Mouse (Mus musculus): ENCODE data around the gene Wwox.

Wwox gene

DNA sequence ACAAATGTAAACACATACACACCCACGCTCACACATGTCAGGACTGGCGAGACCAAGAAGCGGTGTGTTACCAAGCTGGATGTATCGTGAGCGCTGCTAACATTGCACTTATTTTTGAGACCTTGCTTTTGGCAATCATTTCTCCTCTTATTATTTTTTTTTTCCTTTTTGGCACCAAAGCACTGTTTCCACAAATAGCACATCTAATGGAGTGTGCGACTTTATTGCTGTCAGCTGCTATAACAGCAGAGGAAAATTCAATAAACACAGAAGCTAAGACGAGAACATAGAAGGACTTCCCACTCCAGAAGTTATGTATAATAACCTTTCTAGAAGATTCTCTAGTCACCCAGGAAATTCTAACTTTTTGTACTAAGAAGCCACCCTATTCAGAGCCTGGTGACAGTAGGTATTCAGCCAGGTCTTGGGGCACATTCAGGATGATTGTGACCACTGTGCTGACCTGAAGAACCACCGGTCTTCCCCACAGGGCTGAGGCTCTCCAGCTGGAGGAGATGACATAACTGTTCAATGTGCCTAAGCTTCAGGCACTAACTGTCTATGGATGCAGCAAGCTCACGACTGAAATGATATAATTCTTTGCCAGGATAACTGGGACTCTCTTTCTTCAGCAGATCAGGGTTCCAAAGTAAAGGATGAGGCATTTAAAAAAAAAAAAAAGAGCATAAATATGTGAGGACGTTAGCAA is 586.1 kb downstream of the Wwox start:
- DNase-seq (ENCODE audit: low read depth) = no peak

DNA sequence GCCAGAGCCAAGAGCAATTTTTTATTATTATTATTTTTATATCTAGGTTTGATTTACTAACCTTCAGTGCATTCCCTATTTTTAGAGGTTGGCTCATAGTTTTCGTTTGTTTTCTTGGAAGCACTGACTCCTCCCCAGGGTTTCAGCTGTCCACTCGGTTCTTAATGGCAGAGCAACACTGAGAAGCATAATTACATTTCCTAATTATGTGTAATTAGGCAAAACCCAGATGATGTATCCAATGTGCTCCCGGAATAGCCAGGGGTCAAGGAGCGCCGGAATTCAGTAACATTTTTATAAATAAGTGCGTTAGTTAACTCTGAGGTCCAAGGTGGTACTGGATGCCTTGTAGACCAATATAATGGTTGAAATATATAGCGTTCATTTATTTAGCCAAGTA is 586.7 kb downstream of the Wwox start:
- no peak for DNase-seq (ENCODE audit: low read depth)

DNA sequence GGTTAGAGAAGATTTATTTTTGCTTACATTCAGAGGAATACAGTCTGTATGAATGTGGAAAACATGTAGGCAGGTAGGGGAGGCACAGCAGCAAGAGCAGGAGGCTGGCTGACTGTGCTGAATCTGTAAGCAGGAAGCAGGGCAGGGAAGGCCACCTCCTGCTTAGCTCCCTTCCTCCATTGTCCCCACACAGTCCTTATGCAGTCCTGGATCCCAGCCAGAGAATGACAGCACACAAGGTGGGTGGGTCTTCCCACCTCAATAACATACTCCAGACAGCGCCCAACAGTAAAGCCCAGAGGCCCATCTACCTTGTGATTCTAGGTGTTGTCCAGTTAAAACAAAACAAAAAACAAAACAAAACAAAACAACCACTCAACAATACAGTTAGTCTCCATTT is 593.7 kb downstream of the Wwox start:
- DNase-seq (ENCODE audit: low read depth) = no peak

DNA sequence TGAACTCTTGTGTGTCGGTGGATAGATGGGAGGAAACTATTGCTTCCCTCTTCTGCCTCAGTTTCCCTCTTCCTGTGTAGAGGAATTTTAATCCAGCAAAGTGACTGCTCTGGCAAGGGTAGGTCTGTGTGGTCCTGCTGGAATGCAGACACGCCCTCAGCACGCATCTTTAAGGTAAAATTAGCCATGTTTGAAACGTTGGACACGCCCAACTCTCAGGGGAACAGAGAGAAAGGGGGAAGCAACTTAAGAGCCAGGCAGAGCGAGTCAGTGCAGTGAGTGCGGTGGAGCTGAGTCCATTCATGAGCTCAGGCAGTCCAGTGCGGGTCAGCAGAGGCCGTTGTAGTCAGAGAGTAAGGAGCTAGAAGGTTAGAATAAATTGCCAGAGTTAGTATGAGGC is 596.6 kb downstream of the Wwox start:
- no peak for DNase-seq (ENCODE audit: low read depth)

DNA sequence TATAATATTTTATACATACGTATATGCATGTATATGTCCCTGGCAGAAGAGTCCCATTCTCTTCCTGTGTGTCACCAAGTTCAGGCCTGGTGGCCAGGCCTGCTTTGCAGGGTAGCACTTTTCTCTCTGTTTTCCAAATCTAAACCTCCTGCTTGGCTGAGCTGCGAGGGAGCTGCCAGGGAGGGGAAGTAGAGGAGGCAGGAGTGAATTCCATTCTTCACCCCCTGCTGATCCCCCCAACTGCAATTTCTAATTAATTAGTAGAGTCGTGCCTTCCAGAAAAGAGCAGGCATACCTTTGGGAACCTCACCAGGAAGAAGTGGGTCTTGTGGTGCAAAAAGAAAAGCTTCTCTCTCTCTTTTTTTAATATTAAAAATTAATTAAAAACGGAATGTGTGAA is 599.0 kb downstream of the Wwox start:
- DNase-seq (ENCODE audit: low read depth) = no peak

DNA sequence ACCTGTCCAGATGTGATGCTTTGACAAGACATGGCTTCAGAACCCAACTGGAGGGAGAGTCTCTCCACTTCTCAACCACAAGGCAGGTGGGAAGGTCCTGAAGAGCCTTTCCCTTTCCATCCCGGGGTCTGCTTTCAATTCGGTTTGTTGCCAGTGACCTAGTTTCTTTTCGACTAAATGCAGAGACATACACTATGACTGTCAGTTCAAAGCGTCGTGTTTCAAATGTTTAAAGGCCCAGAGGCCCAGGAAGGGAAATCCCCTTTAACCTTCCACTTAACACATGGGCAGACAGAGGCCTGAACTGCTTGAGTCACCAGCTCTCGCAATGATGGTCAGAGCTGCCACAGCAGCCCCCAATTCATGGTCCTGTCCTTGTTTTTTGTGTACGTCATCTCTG is 606.3 kb downstream of the Wwox start:
- DNase-seq (ENCODE audit: low read depth) = no peak

DNA sequence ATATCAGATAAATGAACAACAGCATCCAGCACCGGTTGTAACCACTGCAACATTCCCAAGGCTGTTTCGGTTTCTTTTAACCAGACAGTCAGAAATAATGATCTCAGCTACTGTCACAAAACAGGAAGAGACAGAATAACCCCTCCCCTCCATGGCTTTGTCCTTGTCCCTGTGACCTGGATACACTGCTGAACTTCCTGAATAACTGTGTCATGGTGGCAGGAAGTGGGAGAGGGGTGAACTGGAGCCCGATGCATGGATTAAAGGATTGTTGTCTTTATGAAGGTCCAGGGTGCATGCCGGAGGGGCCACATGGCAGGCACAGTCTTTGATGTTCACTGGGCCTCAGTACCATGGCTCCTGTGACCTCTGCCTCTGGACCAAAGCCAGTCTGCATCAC is 607.0 kb downstream of the Wwox start:
- DNase-seq (ENCODE audit: low read depth) = no peak

DNA sequence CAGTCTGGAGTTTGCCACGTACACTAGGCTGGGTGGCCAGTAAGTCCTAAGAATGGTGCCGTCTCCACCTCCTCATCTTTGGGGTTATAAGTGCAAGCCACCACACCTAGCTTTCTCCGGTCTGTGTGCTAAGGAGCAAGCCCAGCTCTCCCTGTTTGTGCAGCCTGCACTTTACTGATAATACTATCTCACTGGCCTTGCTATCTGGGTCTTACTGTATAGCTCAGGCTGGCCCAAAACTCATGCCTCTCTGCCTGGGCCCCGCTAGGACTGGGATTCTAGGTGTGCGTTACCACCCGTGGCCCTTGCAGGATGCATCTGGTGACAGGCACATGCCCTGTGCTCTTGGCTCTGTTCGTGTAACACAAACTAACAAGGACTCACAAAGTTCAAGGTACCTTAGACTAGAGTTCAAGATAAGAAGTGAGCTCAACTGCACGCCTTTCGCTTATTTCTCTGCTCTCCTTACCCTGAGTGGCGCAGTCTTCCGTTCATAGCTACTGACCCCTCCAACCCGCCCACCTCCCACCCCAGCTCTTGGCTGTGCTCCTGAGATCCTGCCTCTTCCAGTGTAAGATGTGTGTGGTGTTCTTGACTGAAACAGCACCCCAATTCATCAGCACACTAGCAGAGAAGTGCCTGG is 618.9 kb downstream of the Wwox start:
- DNase-seq (ENCODE audit: low read depth) = no peak

DNA sequence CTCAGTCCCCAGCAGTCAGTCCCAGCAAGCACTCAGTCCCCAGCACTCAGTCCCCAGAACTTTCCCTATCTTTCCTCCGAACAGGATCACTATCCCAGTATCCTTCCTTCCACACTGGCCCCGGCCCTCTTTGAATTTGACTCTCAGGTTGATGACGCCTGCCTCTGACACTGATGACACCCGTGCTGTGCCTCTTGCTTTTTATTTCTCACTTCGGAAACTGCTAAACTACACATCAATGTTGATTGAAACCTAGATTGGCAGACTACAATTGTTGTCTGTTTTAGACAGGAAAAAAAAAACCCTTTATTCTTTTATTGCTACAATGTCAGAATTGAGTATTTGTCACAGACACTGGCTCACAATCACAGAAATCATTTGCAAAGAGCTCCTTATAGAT is 624.2 kb downstream of the Wwox start:
- no peak for DNase-seq (ENCODE audit: low read depth)

DNA sequence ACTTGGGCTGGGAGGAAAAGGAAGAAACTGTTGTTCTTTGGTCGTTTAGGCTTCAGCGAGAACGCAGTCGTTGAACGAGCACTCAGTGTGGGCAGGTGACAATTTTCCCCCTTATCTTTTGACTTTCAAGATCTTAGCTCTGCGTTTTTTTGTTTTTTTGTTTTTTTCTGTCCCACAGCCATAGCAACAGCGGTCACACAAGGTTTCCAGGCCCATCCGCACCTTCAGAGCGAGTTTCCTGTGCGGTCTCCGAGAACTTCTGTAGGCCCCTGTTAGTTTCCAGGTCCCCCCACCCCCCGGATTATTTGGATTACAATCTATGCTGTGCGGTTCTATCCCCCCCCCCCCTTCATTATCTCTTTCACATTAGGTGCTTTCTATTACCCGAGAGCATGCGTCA is 625.2 kb downstream of the Wwox start:
- no peak for DNase-seq (ENCODE audit: low read depth)

DNA sequence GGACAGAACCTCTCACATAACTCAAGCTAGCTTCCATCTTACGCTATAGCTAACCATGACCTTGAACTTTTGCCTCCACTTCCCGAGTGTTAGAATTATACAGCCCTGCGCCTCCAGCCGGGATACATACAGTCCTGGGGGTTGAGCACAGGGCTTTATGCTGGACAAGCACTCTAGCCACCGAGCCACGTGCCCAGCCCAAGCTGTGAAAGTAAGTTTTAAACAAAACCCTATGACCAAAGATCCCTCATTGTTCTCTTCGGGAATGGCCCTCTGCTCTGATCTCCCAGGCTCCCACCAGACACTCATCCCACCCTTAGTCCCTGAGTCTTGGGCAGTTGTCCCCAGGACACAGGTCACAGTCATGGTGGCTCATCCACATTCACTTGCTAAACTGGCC is 625.9 kb downstream of the Wwox start:
- no peak for DNase-seq (ENCODE audit: low read depth)

DNA sequence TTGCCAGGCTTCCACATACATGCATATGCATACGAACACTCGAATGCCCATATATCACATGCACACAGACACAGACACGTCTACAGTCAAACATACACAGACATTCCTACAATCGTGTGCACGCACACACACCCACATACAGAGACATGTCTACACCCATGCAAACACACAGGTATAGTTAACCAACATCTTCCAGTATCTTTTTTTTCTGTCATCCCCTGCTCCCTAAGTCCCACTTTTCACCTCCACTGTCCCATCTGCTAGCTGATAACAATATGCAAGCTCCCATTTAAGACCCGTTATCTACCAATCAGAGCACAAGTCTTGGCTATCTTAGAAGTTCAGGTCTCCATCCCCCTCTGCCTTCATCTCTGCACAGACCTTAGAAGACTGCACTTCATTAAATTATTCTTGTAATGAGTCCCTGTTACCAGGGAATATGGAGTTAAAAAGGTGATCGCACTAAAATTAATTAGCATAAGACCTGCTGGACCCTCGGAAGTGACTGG is 627.1 kb downstream of the Wwox start:
- DNase-seq (ENCODE audit: low read depth) = no peak

DNA sequence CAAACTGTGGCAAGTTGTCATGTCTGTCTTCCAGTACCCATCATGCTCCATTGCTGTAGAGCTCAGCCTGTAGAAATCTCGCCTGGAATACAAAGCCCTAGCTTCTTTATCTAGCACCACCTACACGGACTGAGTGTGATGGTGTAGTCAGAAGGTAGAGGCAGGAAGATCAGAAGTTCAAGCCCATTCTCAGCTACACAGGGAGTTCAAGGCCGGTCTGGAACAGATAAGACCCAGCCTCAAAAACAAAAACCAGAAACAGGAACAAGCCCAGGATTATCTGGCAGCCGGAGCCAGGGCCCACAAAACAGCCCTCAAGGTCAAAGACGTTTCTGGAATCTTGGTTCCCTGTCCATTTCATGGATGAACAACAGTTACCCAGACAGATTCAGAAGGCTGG is 629.3 kb downstream of the Wwox start:
- no peak for DNase-seq (ENCODE audit: low read depth)

DNA sequence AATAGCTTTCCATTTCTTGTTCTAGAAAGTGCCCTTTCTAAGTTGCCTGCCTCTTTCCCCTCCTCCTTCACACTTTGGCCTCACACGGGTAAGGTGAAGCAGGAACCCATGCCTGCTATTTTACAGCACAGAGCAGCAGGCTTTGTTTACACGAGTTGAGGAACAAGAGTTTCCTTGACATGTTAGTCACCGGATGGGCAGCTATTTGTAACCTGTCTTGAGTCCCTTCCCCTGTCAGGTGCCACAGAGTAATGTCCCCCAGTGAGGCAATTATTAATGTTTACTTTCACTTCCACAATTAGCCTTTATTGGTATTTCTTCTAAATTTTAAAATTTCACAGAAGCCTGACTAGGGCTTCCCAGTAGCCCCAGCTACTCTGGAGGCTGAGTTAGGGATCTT is 630.8 kb downstream of the Wwox start:
- no peak for DNase-seq (ENCODE audit: low read depth)

DNA sequence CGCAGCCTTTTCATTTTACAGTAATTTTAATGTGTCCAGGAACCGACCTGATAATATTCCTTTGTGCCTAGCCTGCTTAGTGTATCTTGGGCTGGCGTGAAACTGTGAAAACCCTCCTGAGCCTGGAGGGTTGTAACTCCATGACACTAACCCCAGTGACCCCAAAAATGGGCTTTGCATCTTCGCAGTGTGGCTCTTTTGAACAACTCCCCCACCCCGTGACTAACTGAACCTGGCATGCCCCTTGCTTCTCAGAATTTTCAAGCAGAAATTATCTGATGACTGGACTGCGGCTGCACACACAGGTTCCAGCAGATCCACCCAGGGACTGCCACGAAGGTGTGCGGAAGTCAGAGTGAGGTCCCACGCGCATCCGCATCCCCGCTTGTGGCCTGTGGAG is 631.8 kb downstream of the Wwox start:
- DNase-seq (ENCODE audit: low read depth) = no peak

DNA sequence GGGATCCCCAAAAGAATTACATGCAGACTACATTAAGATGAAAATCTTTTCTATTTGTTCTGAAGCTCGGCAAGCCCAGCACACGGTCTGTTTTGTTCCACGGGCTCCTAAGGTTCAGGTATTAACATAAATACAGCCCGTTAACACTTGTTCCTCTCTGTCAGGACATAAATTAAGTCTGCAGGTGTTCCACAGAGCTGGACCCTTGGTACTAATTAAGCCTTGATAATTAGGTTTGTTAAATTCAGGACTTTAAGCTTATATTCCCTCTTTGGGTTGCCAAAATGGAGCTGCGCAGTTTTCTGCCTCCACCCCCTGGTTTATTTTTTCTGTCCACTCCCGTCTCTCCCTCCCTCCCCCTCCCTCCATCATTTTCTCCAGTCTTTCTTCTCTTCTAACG is 638.8 kb downstream of the Wwox start:
- DNase-seq (ENCODE audit: low read depth) = no peak

DNA sequence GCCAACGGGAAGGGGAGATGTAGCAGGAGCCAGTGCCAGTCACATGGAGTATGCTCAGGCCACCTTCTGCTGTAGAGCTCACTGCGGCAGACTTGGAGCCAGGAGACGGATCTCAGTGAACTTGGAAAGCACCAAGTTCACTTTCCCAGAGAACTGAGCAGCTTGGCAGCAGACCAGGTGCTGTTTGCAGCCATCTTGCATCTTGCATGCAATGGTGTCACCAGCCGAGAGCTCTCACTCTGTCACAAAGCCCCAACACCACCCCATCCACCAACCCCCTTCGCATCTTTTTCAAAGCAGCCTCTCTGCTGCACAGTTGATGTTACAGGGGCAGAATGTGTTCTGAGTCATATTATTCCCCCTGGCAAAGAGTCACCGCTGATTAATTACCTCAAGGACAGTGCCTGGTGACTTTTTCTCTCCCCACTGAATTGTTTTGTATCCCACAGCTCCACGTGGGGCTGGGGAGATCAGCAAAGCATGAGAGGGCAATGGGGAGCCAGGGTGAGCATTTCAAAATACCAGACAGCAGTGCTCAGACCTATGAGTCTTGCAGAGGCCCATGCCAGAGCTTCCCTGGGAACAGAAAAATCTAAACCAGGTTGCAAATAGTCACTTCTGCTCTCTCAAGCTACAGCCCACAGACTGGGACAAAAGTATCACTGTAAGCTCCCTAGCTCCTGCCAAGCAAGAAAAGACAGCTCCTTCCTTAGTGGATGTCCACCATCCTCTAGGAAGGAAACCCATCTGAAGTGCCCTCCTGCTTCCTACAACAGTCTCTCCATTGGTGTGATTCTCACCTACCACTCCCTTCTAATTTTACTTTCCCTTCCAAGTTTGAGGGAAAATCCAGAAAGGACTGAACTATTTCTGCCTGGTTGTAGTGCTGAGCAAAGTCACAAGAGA is 642.1 kb downstream of the Wwox start:
- DNase-seq (ENCODE audit: low read depth) = peak; percentile 79

DNA sequence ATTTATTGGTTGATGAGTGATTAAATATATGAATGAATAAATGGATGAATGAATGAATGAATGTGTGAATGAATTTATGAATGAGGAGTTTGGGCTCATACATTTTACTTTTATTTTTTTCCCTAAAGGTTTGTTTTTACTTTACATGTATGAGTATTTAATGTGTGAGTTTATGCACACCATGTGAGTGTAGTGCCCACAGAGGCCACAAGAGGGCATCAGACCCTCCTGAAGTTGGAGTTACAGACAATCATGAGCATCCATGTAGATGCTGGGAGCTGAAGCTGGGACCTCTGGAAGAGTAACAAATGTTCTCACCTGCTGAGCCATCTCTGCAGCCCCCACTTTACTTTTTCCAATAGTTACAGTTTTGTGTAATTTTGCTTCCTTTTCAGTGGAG is 648.7 kb downstream of the Wwox start:
- DNase-seq (ENCODE audit: low read depth) = no peak

DNA sequence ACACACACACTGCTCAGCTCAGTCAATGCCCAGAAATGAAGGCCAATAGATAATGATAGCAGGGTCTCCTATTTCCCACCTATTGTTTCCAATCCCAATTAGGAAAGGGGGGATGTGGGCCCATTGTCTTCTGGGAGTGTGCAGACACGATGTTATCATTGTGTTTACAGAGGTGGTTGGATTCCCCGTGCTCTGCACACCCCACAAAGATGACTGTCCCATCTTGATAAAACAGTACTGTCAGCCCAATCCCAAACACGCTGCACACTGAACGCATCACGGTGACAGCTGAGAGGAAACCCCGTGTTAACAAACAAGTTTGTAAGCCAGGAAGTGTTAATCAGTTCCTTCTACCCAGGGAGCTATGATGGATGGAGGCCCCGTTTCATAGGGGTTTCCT is 650.3 kb downstream of the Wwox start:
- DNase-seq (ENCODE audit: low read depth) = no peak

DNA sequence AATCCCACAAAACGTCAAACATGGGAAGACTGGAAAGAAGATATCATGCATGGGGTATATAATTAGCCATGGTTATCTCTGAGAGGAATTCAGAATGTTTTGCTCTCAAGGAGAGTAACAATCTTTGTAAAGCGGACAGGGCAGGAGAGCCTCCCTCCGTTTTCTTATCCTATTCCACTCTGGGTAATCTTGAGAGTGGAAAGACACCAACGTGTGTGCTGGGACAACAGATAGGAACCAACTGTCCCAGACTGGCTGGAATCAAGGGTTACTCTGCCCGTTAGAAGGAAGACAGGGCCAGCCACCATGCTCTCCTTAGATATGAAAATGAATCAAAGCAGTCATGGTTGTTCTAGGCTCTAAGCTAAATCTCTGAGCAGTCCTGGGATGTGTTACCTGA is 650.7 kb downstream of the Wwox start:
- DNase-seq (ENCODE audit: low read depth) = no peak

DNA sequence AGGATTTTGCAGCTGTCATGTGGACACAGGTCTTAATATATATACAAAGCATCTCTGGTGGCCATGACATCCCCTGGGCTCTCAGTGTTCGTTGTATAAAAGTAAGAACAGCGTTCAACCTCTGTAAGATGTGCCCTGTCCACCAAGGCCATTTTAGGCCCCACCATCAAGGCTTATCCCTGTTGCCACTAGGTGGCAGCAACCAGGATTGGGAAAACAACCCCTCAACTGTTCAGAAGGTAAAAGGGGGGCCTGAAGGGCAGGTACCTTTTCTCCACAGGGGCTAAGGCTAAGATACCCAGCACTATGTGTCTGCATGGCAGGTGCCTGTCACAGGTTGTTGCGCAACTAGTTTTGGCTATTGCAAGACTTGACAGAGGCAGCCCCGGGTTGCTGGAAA is 656.1 kb downstream of the Wwox start:
- no peak for DNase-seq (ENCODE audit: low read depth)

DNA sequence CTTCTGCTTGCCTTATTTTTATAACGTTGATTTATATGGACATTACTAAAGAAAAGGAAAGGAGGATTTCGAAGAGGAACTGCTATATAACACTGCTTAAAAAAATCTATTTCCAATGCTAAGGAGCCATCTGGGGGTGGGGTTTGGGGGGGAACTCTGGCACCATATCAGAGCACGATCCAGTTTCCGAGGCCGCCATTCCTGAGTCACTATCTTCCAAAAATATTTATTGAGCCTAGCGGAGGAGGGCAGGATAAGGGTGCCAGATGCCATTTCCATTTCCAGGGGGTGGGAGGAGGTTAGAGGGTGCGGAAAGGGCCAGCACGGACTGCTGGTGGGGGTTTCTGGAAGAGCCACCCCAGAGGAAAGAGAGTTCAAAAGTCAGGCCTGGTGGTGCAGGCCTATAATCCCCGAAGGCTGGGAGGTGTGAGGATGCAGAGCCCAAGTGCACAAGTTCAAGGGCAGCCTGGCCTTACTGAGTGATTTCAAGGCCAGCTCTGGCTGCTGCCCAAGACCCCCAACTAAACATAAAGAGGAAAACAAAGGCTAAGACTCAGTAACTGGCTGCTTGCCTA is 658.6 kb downstream of the Wwox start:
- DNase-seq (ENCODE audit: low read depth) = no peak

DNA sequence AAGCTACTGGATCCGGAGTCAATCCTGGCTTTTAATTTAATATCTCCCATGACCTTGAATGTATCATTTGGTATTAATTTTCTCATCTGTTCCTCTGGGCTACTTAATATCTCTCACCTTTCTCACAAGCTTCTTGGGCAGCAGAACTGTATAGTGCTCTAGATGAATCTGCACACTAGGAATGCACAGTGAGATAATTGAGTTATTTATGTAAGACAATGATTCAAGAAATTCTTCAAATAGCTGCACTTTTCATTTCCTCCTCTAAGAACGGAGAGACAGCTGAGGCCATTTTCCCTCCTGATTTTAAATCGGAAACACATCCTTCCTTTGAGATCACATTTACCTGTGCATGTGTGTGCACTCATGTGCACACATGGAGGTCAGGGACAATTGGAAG is 669.9 kb downstream of the Wwox start:
- DNase-seq (ENCODE audit: low read depth) = no peak

All from fibroblast of lung, adult 2 months (primary cell).